Mouse (Mus musculus) bone marrow, adult 2 months (tissue): ENCODE data around the gene Zw10. TPM values are rescaled to one million over a fixed set of nuclear protein-coding genes. Genes with fewer than 3 reads are reported as not detected.

ENCODE experiments used
- H3K27ac ChIP-seq: fragments of 200-500 bp; 2 replicates; pipeline ENCODE4 v1.5.1; 2012; ENCODE audit warnings: low read depth, mild to moderate bottlenecking, control low read depth, inconsistent platforms, low read length; ENCODE audit not compliant: control insufficient read depth, poor library complexity, insufficient read depth
- H3K4me1 ChIP-seq: fragments of 200-500 bp; 2 replicates; pipeline ENCODE4 v1.6.1; 2011; ENCODE audit warnings: low read length; ENCODE audit not compliant: control insufficient read depth, insufficient read depth
- H3K4me3 ChIP-seq: fragments of 200-500 bp; replicated peaks from 2 replicates; pipeline ENCODE3; 2011; ENCODE audit warnings: mild to moderate bottlenecking, low read depth, low read length, control low read depth; ENCODE audit not compliant: control insufficient read depth
- CTCF ChIP-seq: fragments of 200-500 bp; IDR thresholded peaks from 2 replicates; pipeline ENCODE4 v1.5.1; 2011; ENCODE audit warnings: low read length, control low read depth; ENCODE audit not compliant: control insufficient read depth, insufficient read depth
- POLR2A ChIP-seq: fragments of 200-500 bp; IDR thresholded peaks from 2 replicates; pipeline ENCODE4 v1.6.1; 2011; ENCODE audit warnings: low read depth, mild to moderate bottlenecking, control low read depth, low read length, borderline replicate concordance; ENCODE audit not compliant: control insufficient read depth
- WGBS: fragments of 180-500 bp; shearing (Covaris S2); methylation state at CpG from one replicate; pipeline ENCODE4 v1.1.7; 2018; 5-methylcytosine and 5-hydroxymethylcytosine counted together
- polyA plus RNA-seq: library from polyadenylated mRNA; stranded (reverse); fragments of >200 nt; gene quantifications from 2 replicates; pipeline ENCODE4 v1.2.4, GENCODE M21; 2011; ENCODE audit warnings: low replicate concordance; ENCODE audit not compliant: missing spikeins, insufficient read depth, insufficient read length

The Zw10 gene
- polyA plus RNA-seq, 1 experiment: 32.1 TPM

GRCm38 (mm10) chr9:49118271-49118825 lies 62.9 kb downstream of the Zw10 start:
- Histone ChIP-seq H3K4me1 (no peaks in the 10 kb centered on the region), H3K4me3 (no peak overlapping the region), H3K27ac (no peak overlapping the region)
- TF ChIP-seq POLR2A (no peak), CTCF (no peak)
- 45% methylated on average over 3 of the region's 3 CpGs for WGBS

- 75% methylated on average over 4 of the region's 4 CpGs for WGBS
- Histone ChIP-seq H3K27ac (no peak overlapping the region), H3K4me1 (no peaks in the 10 kb centered on the region), H3K4me3 (no peak overlapping the region)
- TF ChIP-seq POLR2A (no peak), CTCF (no peak)
These were observed 64.3 kb downstream of the Zw10 start for GRCm38 (mm10) chr9:49119759-49120158.

- TF ChIP-seq CTCF (no peak), POLR2A (no peak)
- no peak overlapping the region for H3K4me3 ChIP-seq
- WGBS: 74% methylated on average over 7 of the region's 7 CpGs
- H3K27ac ChIP-seq: no peak overlapping the region
- no peaks in the 10 kb centered on the region for H3K4me1 ChIP-seq
These were observed 70.3 kb downstream of the Zw10 start for GRCm38 (mm10) chr9:49125706-49126105.

Other genes starting within 250 kb of the Zw10 start
- 4.2 and 7.5 TPM in 2 replicates for gene Zbtb16, start 219.4 kb upstream of the Zw10 start, polyA plus RNA-seq
- not detected in 2 replicates for gene Htr3a, start 144.5 kb upstream of the Zw10 start, polyA plus RNA-seq
- not detected in 2 replicates for gene Htr3b, start 90.6 kb upstream of the Zw10 start, polyA plus RNA-seq
- 5.4 and 26.7 TPM in 2 replicates for gene Usp28, start 70.2 kb upstream of the Zw10 start, polyA plus RNA-seq
- not detected in 2 replicates for gene Tmprss5, start 25.6 kb downstream of the Zw10 start, polyA plus RNA-seq
- gene Gm4894, start 194.9 kb downstream of the Zw10 start, polyA plus RNA-seq: not detected in 2 replicates